Mouse (Mus musculus): ENCODE measurements around the gene Cdh3. TPM values are rescaled to one million over a fixed set of nuclear protein-coding genes. Genes with fewer than 3 reads are reported as not detected.
A peak's percentile ranks its signal among the peaks of the same experiment; 100 is the strongest.
"Not testable (repeated sequence)": the region's sequence is repeated elsewhere in the genome, so short reads cannot be mapped to it uniquely, and the experiment has no call there.

Gene Cdh3
- polyA plus RNA-seq, 1 experiment from 2014 or later: 0.65 TPM

- no peak overlapping the region for H3K9ac ChIP-seq (replicated peaks)
- no peaks in the 10 kb centered on the region for H3K36me3 ChIP-seq (replicated peaks; ENCODE audit: insufficient read depth, low read length)
- H3K4me1 ChIP-seq (ENCODE audit: insufficient read depth): peaks cover 15% of the 10 kb centered on the region
- peak; percentile 26 for DNase-seq
- WGBS (ENCODE audit: insufficient replicate concordance): 25% methylated on average over 9 of the region's 9 CpGs
- H3K4me2 ChIP-seq (ENCODE audit: low read depth, low read length): no peak overlapping the region
- TF ChIP-seq EP300 (IDR thresholded peaks at IDR 0.05; ENCODE audit: low read depth) (no peak), CTCF (IDR thresholded peaks at IDR 0.05; ENCODE audit: low read depth) (no peak)
- no peak overlapping the region for H3K4me3 ChIP-seq (ENCODE audit: low read depth, low read length)
- H3K27ac ChIP-seq (ENCODE audit: low read depth): no peak overlapping the region
- peak; percentile 62 for ATAC-seq
- no peaks in the 10 kb centered on the region for H3K27me3 ChIP-seq (ENCODE audit: insufficient read depth, low read length)
- H3K9me3 ChIP-seq (ENCODE audit: low read length): peaks cover 3% of the 10 kb centered on the region; the same call in 1 of the 2 replicates
Measured at GRCm38 (mm10) chr8:106559844-106560243, 49.2 kb downstream of the Cdh3 start.

- Histone ChIP-seq H3K9ac (replicated peaks) (no peak overlapping the region), H3K27ac (ENCODE audit: low read depth) (no peak overlapping the region), H3K36me3 (replicated peaks; ENCODE audit: insufficient read depth, low read length) (no peaks in the 10 kb centered on the region), H3K4me1 (ENCODE audit: insufficient read depth) (peaks cover 15% of the 10 kb centered on the region), H3K4me3 (ENCODE audit: low read depth, low read length) (no peak overlapping the region), H3K4me2 (ENCODE audit: low read depth, low read length) (peak overlapping the region; percentile 11; the same call in 1 of the 2 replicates), H3K27me3 (ENCODE audit: insufficient read depth, low read length) (no peaks in the 10 kb centered on the region), H3K9me3 (ENCODE audit: low read length) (peaks cover 3% of the 10 kb centered on the region; the same call in 1 of the 2 replicates)
- TF ChIP-seq CTCF (IDR thresholded peaks at IDR 0.05; ENCODE audit: low read depth) (peak; percentile 90), EP300 (IDR thresholded peaks at IDR 0.05; ENCODE audit: low read depth) (no peak)
- ATAC-seq (peak; percentile 65), DNase-seq (peak; percentile 76)
- 23% methylated on average over 21 of the region's 21 CpGs for WGBS (ENCODE audit: insufficient replicate concordance)
Measured at GRCm38 (mm10) chr8:106561097-106561865, 50.6 kb downstream of the Cdh3 start.

GRCm38 (mm10) chr8:106563691-106564182 is 53.0 kb downstream of the Cdh3 start:
- 76% methylated on average over 3 of the region's 3 CpGs for WGBS (ENCODE audit: insufficient replicate concordance)
- H3K27me3 ChIP-seq (ENCODE audit: insufficient read depth, low read length): no peaks in the 10 kb centered on the region
- H3K36me3 ChIP-seq (replicated peaks; ENCODE audit: insufficient read depth, low read length): no peaks in the 10 kb centered on the region
- H3K27ac ChIP-seq (ENCODE audit: low read depth): no peak overlapping the region
- DNase-seq: no peak
- no peak overlapping the region for H3K4me3 ChIP-seq (ENCODE audit: low read depth, low read length)
- no peaks in the 10 kb centered on the region for H3K9me3 ChIP-seq (ENCODE audit: low read length)
- no peak overlapping the region for H3K4me2 ChIP-seq (ENCODE audit: low read depth, low read length)
- H3K9ac ChIP-seq (replicated peaks): no peak overlapping the region
- TF ChIP-seq EP300 (IDR thresholded peaks at IDR 0.05; ENCODE audit: low read depth): no peak
- TF ChIP-seq CTCF (IDR thresholded peaks at IDR 0.05; ENCODE audit: low read depth): no peak
- ATAC-seq: no peak; the same call in 1 of the 2 replicates
- peaks cover 15% of the 10 kb centered on the region for H3K4me1 ChIP-seq (ENCODE audit: insufficient read depth)

GRCm38 (mm10) chr8:106569006-106569405 is 58.3 kb downstream of the Cdh3 start:
- H3K9me3 ChIP-seq (ENCODE audit: low read length): no peaks in the 10 kb centered on the region
- WGBS (ENCODE audit: insufficient replicate concordance): 74% methylated on average over 7 of the region's 7 CpGs
- H3K4me3 ChIP-seq (ENCODE audit: low read depth, low read length): no peak overlapping the region
- H3K27me3 ChIP-seq (ENCODE audit: insufficient read depth, low read length): no peaks in the 10 kb centered on the region
- no peak for DNase-seq
- peaks cover 9% of the 10 kb centered on the region; the same call in 1 of the 2 replicates for H3K4me1 ChIP-seq (ENCODE audit: insufficient read depth)
- H3K27ac ChIP-seq (ENCODE audit: low read depth): no peak overlapping the region
- no peak for TF ChIP-seq EP300 (IDR thresholded peaks at IDR 0.05; ENCODE audit: low read depth)
- TF ChIP-seq CTCF (IDR thresholded peaks at IDR 0.05; ENCODE audit: low read depth): no peak
- no peak overlapping the region for H3K4me2 ChIP-seq (ENCODE audit: low read depth, low read length)
- ATAC-seq: no peak
- no peak overlapping the region for H3K9ac ChIP-seq (replicated peaks)
- no peaks in the 10 kb centered on the region for H3K36me3 ChIP-seq (replicated peaks; ENCODE audit: insufficient read depth, low read length)

GRCm38 (mm10) chr8:106570386-106570785 is 59.7 kb downstream of the Cdh3 start:
- no peaks in the 10 kb centered on the region for H3K9me3 ChIP-seq (ENCODE audit: low read length)
- 67% methylated on average over 4 of the region's 4 CpGs for WGBS (ENCODE audit: insufficient replicate concordance)
- H3K27ac ChIP-seq (ENCODE audit: low read depth): no peak overlapping the region
- no peaks in the 10 kb centered on the region for H3K27me3 ChIP-seq (ENCODE audit: insufficient read depth, low read length)
- peaks cover 16% of the 10 kb centered on the region for H3K4me1 ChIP-seq (ENCODE audit: insufficient read depth)
- no peak for DNase-seq
- H3K4me3 ChIP-seq (ENCODE audit: low read depth, low read length): no peak overlapping the region
- H3K4me2 ChIP-seq (ENCODE audit: low read depth, low read length): no peak overlapping the region
- no peak for ATAC-seq
- TF ChIP-seq CTCF (IDR thresholded peaks at IDR 0.05; ENCODE audit: low read depth) (no peak), EP300 (IDR thresholded peaks at IDR 0.05; ENCODE audit: low read depth) (no peak)
- H3K9ac ChIP-seq (replicated peaks): no peak overlapping the region
- H3K36me3 ChIP-seq (replicated peaks; ENCODE audit: insufficient read depth, low read length): no peaks in the 10 kb centered on the region

GRCm38 (mm10) chr8:106571551-106572172 is 61.0 kb downstream of the Cdh3 start:
- WGBS (ENCODE audit: insufficient replicate concordance): 52% methylated on average over 5 of the region's 5 CpGs
- ATAC-seq (no peak), DNase-seq (no peak)
- no peak overlapping the region for H3K4me3 ChIP-seq (ENCODE audit: low read depth, low read length)
- H3K9me3 ChIP-seq (ENCODE audit: low read length): no peaks in the 10 kb centered on the region
- H3K27ac ChIP-seq (ENCODE audit: low read depth): no peak overlapping the region
- TF ChIP-seq CTCF (IDR thresholded peaks at IDR 0.05; ENCODE audit: low read depth) (no peak), EP300 (IDR thresholded peaks at IDR 0.05; ENCODE audit: low read depth) (no peak)
- H3K27me3 ChIP-seq (ENCODE audit: insufficient read depth, low read length): no peaks in the 10 kb centered on the region
- H3K36me3 ChIP-seq (replicated peaks; ENCODE audit: insufficient read depth, low read length): no peaks in the 10 kb centered on the region
- H3K4me1 ChIP-seq (ENCODE audit: insufficient read depth): peaks cover 18% of the 10 kb centered on the region
- H3K4me2 ChIP-seq (ENCODE audit: low read depth, low read length): no peak overlapping the region
- no peak overlapping the region for H3K9ac ChIP-seq (replicated peaks)

- 55% methylated on average over 1 of the region's 1 CpGs for WGBS (ENCODE audit: insufficient replicate concordance)
- not testable (repeated sequence) for H3K4me2 ChIP-seq (ENCODE audit: low read depth, low read length); DNase-seq; H3K4me3 ChIP-seq (ENCODE audit: low read depth, low read length); ATAC-seq; H3K27me3 ChIP-seq (ENCODE audit: insufficient read depth, low read length); H3K9me3 ChIP-seq (ENCODE audit: low read length); H3K9ac ChIP-seq (replicated peaks); H3K27ac ChIP-seq (ENCODE audit: low read depth); H3K36me3 ChIP-seq (replicated peaks; ENCODE audit: insufficient read depth, low read length)
- peaks cover 23% of the 10 kb centered on the region for H3K4me1 ChIP-seq (ENCODE audit: insufficient read depth)
Measured at GRCm38 (mm10) chr8:106572175-106572574, 61.5 kb downstream of the Cdh3 start.

GRCm38 (mm10) chr8:106573168-106573567 is 62.5 kb downstream of the Cdh3 start, which contains the start of gene Gm10073:
Gene Gm10073, minus strand, starts transcription at chr8:106573461.
- peak; percentile 47; the same call in 1 of the 2 replicates for ATAC-seq
- H3K27ac ChIP-seq (ENCODE audit: low read depth); DNase-seq; H3K4me3 ChIP-seq (ENCODE audit: low read depth, low read length); H3K9me3 ChIP-seq (ENCODE audit: low read length); H3K9ac ChIP-seq (replicated peaks); H3K4me2 ChIP-seq (ENCODE audit: low read depth, low read length); H3K27me3 ChIP-seq (ENCODE audit: insufficient read depth, low read length); H3K36me3 ChIP-seq (replicated peaks; ENCODE audit: insufficient read depth, low read length): not testable (repeated sequence)
- 36% methylated on average over 20 of the region's 20 CpGs for WGBS (ENCODE audit: insufficient replicate concordance)
- H3K4me1 ChIP-seq (ENCODE audit: insufficient read depth): peaks cover 26% of the 10 kb centered on the region
